Comparison of ENCODE assay signal across 7 mouse cellular contexts in the genomic region with DNA sequence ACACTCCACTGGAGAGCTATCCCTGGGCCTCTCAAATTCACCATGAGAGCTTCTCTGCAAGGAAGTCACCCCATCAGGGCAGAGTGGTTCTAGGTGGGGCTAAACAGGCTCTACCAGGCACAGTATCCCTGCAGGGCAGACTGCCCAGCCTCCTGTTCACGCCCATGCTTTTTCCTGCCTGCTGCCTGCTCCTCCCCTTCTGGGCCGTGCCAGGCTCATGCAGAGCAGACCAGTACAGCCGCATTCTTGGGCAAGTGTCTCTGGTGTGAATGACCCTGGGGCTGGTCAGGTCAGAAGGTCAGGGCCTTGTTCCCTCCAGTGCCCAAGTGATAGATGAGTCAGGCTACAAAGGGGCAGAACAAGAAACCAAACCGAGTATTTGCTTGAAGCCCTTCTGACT. TPM values are rescaled to one million over a fixed set of nuclear protein-coding genes. Genes with fewer than 3 reads are reported as not detected.
DNase-seq lines count a peak whose midpoint lies in the region.

No protein-coding gene starts in this region.

- intact Hi-C loops in heart, postnatal 10 days (cut with DNase I), result no loop called here

- DNase-seq in Muller cell, postnatal 12 days (ENCODE audit: inconsistent ontology term), result peak; percentile 75
- DNase-seq in adrenal gland, postnatal 25 days, result peak; percentile 75
- peak; percentile 65 to 68 for DNase-seq in heart, postnatal 10 days
- DNase-seq in lung, adult 18-20 months, result peak; percentile 93 to 96
- DNase-seq in yolk sac, embryonic 10.5 days (ENCODE audit: low spot score), result peak; percentile 40
- DNase-seq in frontal cortex, postnatal 14 days (ENCODE audit: low spot score in 2 of 2), result no peak
- no peak for DNase-seq in retina, embryonic 14.5 days (ENCODE audit: low spot score)

RNA-seq across cellular contexts. Expression of a gene that starts 4.3 kb away (rescaled TPM):
- 1.5 and 2.2 TPM in 2 replicates for total RNA-seq in adrenal gland, postnatal 25 days (2021)
- total RNA-seq in heart, postnatal 10 days (2021), result 1 to 10 TPM; 3.2 to 3.6 TPM

RNA-seq across cellular contexts. Expression of a gene that starts 10.4 kb away (rescaled TPM):
- total RNA-seq in adrenal gland, postnatal 25 days (2021), result 0.15 TPM in 1 of 2 replicates, not detected in the other
- under 1 TPM; 0.17 to 0.20 TPM for total RNA-seq in heart, postnatal 10 days (2021)

Comparison
In these comparisons a context has a peak if more than half of its experiments do, and no peak if none do; other contexts are left out.
1. DNase-seq: peak in Muller cell, postnatal 12 days (single experiment), adrenal gland, postnatal 25 days (single experiment), heart, postnatal 10 days (2 of 2), lung, adult 18-20 months (2 of 2) and yolk sac, embryonic 10.5 days (single experiment); none in frontal cortex, postnatal 14 days (0 of 2) and retina, embryonic 14.5 days (single experiment).